Mouse (Mus musculus) thymus, postnatal 25 days (tissue): ENCODE measurements around the gene Gbf1.

Source experiments
- DNase-seq: peaks from one replicate; pipeline ENCODE4 v3.0.0; 2022

Gbf1 gene

GRCm38 (mm10) chr19:46333906-46334305 lies 181.6 kb downstream of the Gbf1 start:
- DNase-seq = no peak
